Comparison of ENCODE assay signal across 26 mouse cellular contexts in the genomic region with DNA sequence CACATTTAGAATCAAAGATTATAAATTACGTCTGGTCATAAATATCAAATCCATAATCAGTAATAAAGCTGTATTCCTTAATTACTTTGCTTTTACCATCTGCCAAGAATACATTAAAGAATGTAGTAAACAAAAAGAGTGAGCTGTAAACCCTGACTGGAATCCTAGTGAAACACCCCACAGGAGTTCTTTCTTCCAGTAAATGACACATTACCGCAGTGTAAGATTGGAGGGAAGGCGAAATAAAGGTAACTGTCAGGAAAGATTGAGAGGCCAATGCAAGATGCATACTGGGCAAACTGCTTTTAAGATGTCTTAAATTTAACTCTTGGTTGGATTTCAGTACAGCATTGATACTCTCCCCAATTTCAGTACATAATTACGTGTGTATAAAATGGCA.
DNase-seq lines count a peak whose midpoint lies in the region; ATAC-seq lines count a peak whose summit lies in the region.
"Had no signal": no experiment of that assay in that cellular context is flagged by ENCODE, and none has a peak within 500 bp of the region (broad histone marks: within the 10 kb centered on the region; RNA-seq: fewer than 3 reads in every experiment).

No protein-coding gene starts in this region.

- 33% methylated on average over 4 of the region's 4 CpGs for WGBS in forebrain, embryonic 14.5 days
- WGBS in forebrain, embryonic 10.5 days = 77% methylated on average over 4 of the region's 4 CpGs
- 44% methylated on average over 4 of the region's 4 CpGs for WGBS in midbrain, embryonic 14.5 days
- WGBS in midbrain, embryonic 10.5 days = 80% methylated on average over 4 of the region's 4 CpGs
- 36% methylated on average over 4 of the region's 4 CpGs for WGBS in hindbrain, embryonic 13.5 days
- WGBS in neural tube, embryonic 12.5 days = 29% methylated on average over 4 of the region's 4 CpGs

- H3K4me1 ChIP-seq in forebrain, embryonic 14.5 days (ENCODE audit: control insufficient read depth, insufficient read depth, low read length) = peaks cover 5% of the 10 kb centered on the region; the same call in 1 of the 2 replicates
- peaks cover 3% of the 10 kb centered on the region; the same call in 1 of the 2 replicates for H3K4me1 ChIP-seq in forebrain, embryonic 10.5 days
- H3K4me1 ChIP-seq in midbrain, embryonic 14.5 days (ENCODE audit: control insufficient read depth, insufficient read depth, low read length) = no peaks in the 10 kb centered on the region
- peaks cover 7% of the 10 kb centered on the region for H3K4me1 ChIP-seq in midbrain, embryonic 10.5 days
- H3K4me1 ChIP-seq in hindbrain, embryonic 13.5 days (replicated peaks) = peaks cover 5% of the 10 kb centered on the region
- 0 out of 2 replicates have a peak, but pooled peaks cover 2% of the 10 kb centered on the region for H3K4me1 ChIP-seq in neural tube, embryonic 12.5 days
- H3K4me1 ChIP-seq: heart, embryonic 13.5 days; intestine, embryonic 15.5 days; limb, embryonic 13.5 days; lung, embryonic 15.5 days; megakaryocyte, embryonic 14.5 days had no signal

- no peaks in the 10 kb centered on the region for H3K36me3 ChIP-seq in forebrain, embryonic 14.5 days (ENCODE audit: control insufficient read depth, insufficient read depth, low read length)
- no peaks in the 10 kb centered on the region for H3K36me3 ChIP-seq in forebrain, embryonic 10.5 days (replicated peaks)
- H3K36me3 ChIP-seq in midbrain, embryonic 14.5 days (ENCODE audit: control insufficient read depth, insufficient read depth, low read length) = no peaks in the 10 kb centered on the region
- no peaks in the 10 kb centered on the region for H3K36me3 ChIP-seq in midbrain, embryonic 10.5 days
- no peaks in the 10 kb centered on the region for H3K36me3 ChIP-seq in hindbrain, embryonic 13.5 days
- no peaks in the 10 kb centered on the region for H3K36me3 ChIP-seq in neural tube, embryonic 12.5 days
- H3K36me3 ChIP-seq: G1E; heart, embryonic 13.5 days; intestine, embryonic 15.5 days; limb, embryonic 13.5 days; lung, embryonic 15.5 days had no signal

- no peak overlapping the region for H3K27ac ChIP-seq in forebrain, embryonic 14.5 days (ENCODE audit: low read depth, low read length)
- no peak overlapping the region for H3K27ac ChIP-seq in forebrain, embryonic 10.5 days
- H3K27ac ChIP-seq in midbrain, embryonic 14.5 days (replicated peaks; ENCODE audit: low read depth, low read length) = no peak overlapping the region
- H3K27ac ChIP-seq in midbrain, embryonic 10.5 days (replicated peaks) = no peak overlapping the region
- no peak overlapping the region for H3K27ac ChIP-seq in hindbrain, embryonic 13.5 days
- H3K27ac ChIP-seq in neural tube, embryonic 12.5 days = no peak overlapping the region
- H3K27ac ChIP-seq: heart, embryonic 13.5 days; intestine, embryonic 15.5 days; layer of hippocampus, adult 2 months; left cerebral cortex, adult 2 months; limb, embryonic 13.5 days; lung, embryonic 15.5 days had no signal

- no peak overlapping the region for H3K4me2 ChIP-seq in forebrain, embryonic 14.5 days (ENCODE audit: low read length)
- H3K4me2 ChIP-seq in midbrain, embryonic 14.5 days (ENCODE audit: low read length) = no peak overlapping the region
- H3K4me2 ChIP-seq in hindbrain, embryonic 13.5 days = no peak overlapping the region
- no peak overlapping the region for H3K4me2 ChIP-seq in neural tube, embryonic 12.5 days (replicated peaks)
- H3K4me2 ChIP-seq: heart, embryonic 13.5 days; intestine, embryonic 15.5 days; limb, embryonic 13.5 days; liver, embryonic 11.5 days; lung, embryonic 15.5 days had no signal

- ATAC-seq in forebrain, embryonic 14.5 days = peak; percentile 76; the same call in 1 of the 2 replicates
- no peak for ATAC-seq in midbrain, embryonic 14.5 days (ENCODE audit: low FRiP score, low TSS enrichment)
- ATAC-seq in hindbrain, embryonic 13.5 days (ENCODE audit: low FRiP score) = 0 out of 2 replicates have a peak, but pooled peaks have one; percentile 32
- ATAC-seq in neural tube, embryonic 12.5 days (ENCODE audit: low FRiP score, low read depth) = 0 out of 2 replicates have a peak, but pooled peaks have one; percentile 50
- ATAC-seq: intestine, embryonic 15.5 days had no signal

- H3K9ac ChIP-seq in forebrain, embryonic 14.5 days (ENCODE audit: low read length) = no peak overlapping the region
- no peak overlapping the region for H3K9ac ChIP-seq in midbrain, embryonic 14.5 days (replicated peaks; ENCODE audit: low read length)
- H3K9ac ChIP-seq in hindbrain, embryonic 13.5 days = no peak overlapping the region
- H3K9ac ChIP-seq in neural tube, embryonic 12.5 days = no peak overlapping the region
- H3K9ac ChIP-seq: heart, embryonic 13.5 days; intestine, embryonic 15.5 days; limb, embryonic 13.5 days; lung, embryonic 15.5 days had no signal

- no peaks in the 10 kb centered on the region for H3K9me3 ChIP-seq in forebrain, embryonic 14.5 days (replicated peaks; ENCODE audit: control insufficient read depth, low read length)
- no peaks in the 10 kb centered on the region for H3K9me3 ChIP-seq in forebrain, embryonic 10.5 days
- no peaks in the 10 kb centered on the region for H3K9me3 ChIP-seq in midbrain, embryonic 14.5 days (ENCODE audit: control insufficient read depth, low read length)
- H3K9me3 ChIP-seq in midbrain, embryonic 10.5 days (replicated peaks) = no peaks in the 10 kb centered on the region
- no peaks in the 10 kb centered on the region for H3K9me3 ChIP-seq in hindbrain, embryonic 13.5 days
- no peaks in the 10 kb centered on the region for H3K9me3 ChIP-seq in neural tube, embryonic 12.5 days
- H3K9me3 ChIP-seq: G1E; heart, embryonic 13.5 days; intestine, embryonic 15.5 days; limb, embryonic 13.5 days; lung, embryonic 15.5 days; megakaryocyte, embryonic 14.5 days had no signal

- DNase-seq in forebrain, embryonic 14.5 days (ENCODE audit: low spot score) = peak; percentile 51
- DNase-seq in forebrain, embryonic 10.5 days (ENCODE audit: extremely low spot score, low spot score) = no peak
- peak; percentile 20 for DNase-seq in midbrain, embryonic 14.5 days
- no peak for DNase-seq in midbrain, embryonic 10.5 days (ENCODE audit: low spot score)
- no peak for DNase-seq in spleen, postnatal 36 days (ENCODE audit: low spot score in 2 of 2)
- DNase-seq in cerebellum, postnatal 10 days = no peak
- DNase-seq: adrenal gland, adult 8-10 months; cerebellum, adult 8-10 months; cerebellum, postnatal 36 days; heart, postnatal 10 days; kidney, adult 2 months; kidney, postnatal 36 days; lung, postnatal 4 days; right cerebral cortex, postnatal 14 days; thymus, postnatal 14 days had no signal

- no peak overlapping the region for H3K4me3 ChIP-seq in forebrain, embryonic 14.5 days (ENCODE audit: low read depth, low read length)
- no peak overlapping the region for H3K4me3 ChIP-seq in forebrain, embryonic 10.5 days
- no peak overlapping the region for H3K4me3 ChIP-seq in midbrain, embryonic 14.5 days (replicated peaks; ENCODE audit: low read depth, low read length)
- H3K4me3 ChIP-seq in midbrain, embryonic 10.5 days = no peak overlapping the region
- H3K4me3 ChIP-seq in hindbrain, embryonic 13.5 days = no peak overlapping the region
- H3K4me3 ChIP-seq in neural tube, embryonic 12.5 days = no peak overlapping the region
- H3K4me3 ChIP-seq: heart, embryonic 13.5 days; intestine, embryonic 15.5 days; layer of hippocampus, adult 2 months; left cerebral cortex, adult 2 months; limb, embryonic 13.5 days; lung, embryonic 15.5 days; megakaryocyte, embryonic 14.5 days had no signal

- no peaks in the 10 kb centered on the region for H3K27me3 ChIP-seq in forebrain, embryonic 14.5 days (replicated peaks; ENCODE audit: control insufficient read depth, insufficient read depth, low read length)
- no peaks in the 10 kb centered on the region for H3K27me3 ChIP-seq in forebrain, embryonic 10.5 days (ENCODE audit: poor library complexity, severe bottlenecking)
- no peaks in the 10 kb centered on the region for H3K27me3 ChIP-seq in midbrain, embryonic 14.5 days (ENCODE audit: control insufficient read depth, insufficient read depth, low read length)
- H3K27me3 ChIP-seq in midbrain, embryonic 10.5 days (ENCODE audit: low read depth, poor library complexity, severe bottlenecking) = no peaks in the 10 kb centered on the region
- no peaks in the 10 kb centered on the region for H3K27me3 ChIP-seq in hindbrain, embryonic 13.5 days
- no peaks in the 10 kb centered on the region for H3K27me3 ChIP-seq in neural tube, embryonic 12.5 days (replicated peaks)
- H3K27me3 ChIP-seq: heart, embryonic 13.5 days; intestine, embryonic 15.5 days; limb, embryonic 13.5 days; lung, embryonic 15.5 days; megakaryocyte, embryonic 14.5 days had no signal

Comparison
In these comparisons a context has a peak if more than half of its experiments do, and no peak if none do; other contexts are left out.
1. DNase-seq: peak in forebrain, embryonic 14.5 days (single experiment) and midbrain, embryonic 14.5 days (single experiment); none in forebrain, embryonic 10.5 days (single experiment), midbrain, embryonic 10.5 days (single experiment), spleen, postnatal 36 days (0 of 2) and cerebellum, postnatal 10 days (0 of 2).